22 mouse cellular contexts compared by ENCODE assay signal in the genomic region with DNA sequence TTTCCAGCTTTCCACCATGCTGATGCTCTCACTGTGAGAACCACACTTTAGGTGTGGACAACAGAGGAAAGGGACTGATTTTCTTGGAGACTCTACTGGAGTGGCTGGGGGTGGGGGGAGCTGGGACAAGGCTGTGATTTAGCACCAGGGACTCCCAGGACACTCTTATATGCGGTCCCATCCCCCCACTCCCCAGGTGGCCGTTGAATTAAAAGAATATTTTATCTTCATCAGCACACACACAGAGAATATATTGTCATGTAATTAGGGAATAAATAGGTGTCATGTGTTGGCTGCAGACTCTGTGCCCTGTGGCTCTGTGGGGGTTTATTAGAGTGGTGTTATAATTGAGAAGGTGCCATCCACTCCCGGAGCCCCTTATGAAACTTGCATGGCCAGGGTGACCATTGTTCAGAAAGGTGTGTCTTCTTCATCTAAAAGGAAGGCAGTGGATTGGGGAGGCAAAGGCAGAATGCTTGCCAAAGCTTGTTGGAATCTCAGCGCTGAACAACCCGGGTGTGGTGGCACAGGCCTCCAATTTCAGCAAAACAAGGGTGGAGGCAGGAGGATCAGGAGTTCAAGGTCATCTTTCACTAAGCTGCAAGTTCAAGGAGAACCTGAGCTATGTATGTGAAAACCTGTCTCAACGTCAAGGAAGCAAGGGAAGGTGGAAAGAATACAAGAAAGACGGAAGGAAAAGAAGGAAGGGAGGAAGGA. TPM values are rescaled to one million over a fixed set of nuclear protein-coding genes. Genes with fewer than 3 reads are reported as not detected.
A peak's percentile ranks its signal among the peaks of the same experiment; 100 is the strongest.
DNase-seq lines count a peak whose midpoint lies in the region; ATAC-seq and TF ChIP-seq lines count a peak whose summit lies in the region.
"Had no signal": no experiment of that assay in that cellular context is flagged by ENCODE, and none has a peak within 500 bp of the region (broad histone marks: within the 10 kb centered on the region; RNA-seq: fewer than 3 reads in every experiment).

No protein-coding gene starts in this region.

- in situ Hi-C loops in ES-E14 (cut with MboI; ENCODE audit: low sequenced_read_pairs in 2 of 2, unreplicated experiment in 2 of 2): loop anchor here in 1 of 2 experiments (10.0 kb wide), 1 partner anchor 1245 kb away; the partner anchor contains the start of gene Skor1

- no peak for TF ChIP-seq POLR2A in ES-Bruce4 (IDR thresholded peaks at IDR 0.05; ENCODE audit: insufficient read depth, low read length)

- H3K27ac ChIP-seq in ES-Bruce4 (ENCODE audit: insufficient read depth, low read length): no peak overlapping the region
- H3K27ac ChIP-seq in ES-E14 (ENCODE audit: insufficient read depth, low read depth, low read length, poor library complexity, severe bottlenecking): peak overlapping the region; percentile 45; the same call in 1 of the 2 replicates
- no peak overlapping the region for H3K27ac ChIP-seq in hindbrain, embryonic 16.5 days (ENCODE audit: low read depth, low read length)
- no peak overlapping the region for H3K27ac ChIP-seq in intestine, embryonic 16.5 days (ENCODE audit: low read length)
- H3K27ac ChIP-seq: embryonic facial prominence, embryonic 13.5 days; embryonic facial prominence, embryonic 15.5 days; forebrain, embryonic 10.5 days; forebrain, embryonic 12.5 days had no signal

- no peak for DNase-seq in ES-E14 (ENCODE audit: low read depth, low spot score)
- peak; percentile 60 for DNase-seq in ZHBTc4 (ENCODE audit: low read depth, low spot score)
- DNase-seq in cerebellum, adult 11 months: no peak
- DNase-seq: adrenal gland, adult 2 months; adrenal gland, postnatal 10 days; adrenal gland, postnatal 25 days; cerebellum, adult 11-12 months; cerebellum, adult 2 months; cerebellum, adult 9-10 months; cerebellum, postnatal 14 days; cerebellum, postnatal 36 days; embryo, embryonic 11 days had no signal

- no peak overlapping the region for H3K4me3 ChIP-seq in ES-Bruce4 (ENCODE audit: low read depth, low read length)
- no peak overlapping the region for H3K4me3 ChIP-seq in ES-E14 (ENCODE audit: insufficient read depth in 1 of 2, low read depth in 1 of 2, low read length in 2 of 2, poor library complexity in 1 of 2, severe bottlenecking in 1 of 2)
- H3K4me3 ChIP-seq in hindbrain, embryonic 16.5 days (ENCODE audit: low read length): no peak overlapping the region
- H3K4me3 ChIP-seq in intestine, embryonic 16.5 days (ENCODE audit: low read length): no peak overlapping the region
- H3K4me3 ChIP-seq: embryonic facial prominence, embryonic 13.5 days; embryonic facial prominence, embryonic 15.5 days; erythroblast, embryonic 14.5 days; forebrain, embryonic 10.5 days; forebrain, embryonic 12.5 days had no signal

- no peak for TF ChIP-seq CTCF in ES-Bruce4 (IDR thresholded peaks at IDR 0.05; ENCODE audit: low read depth, low read length)

- no peak for ATAC-seq in hindbrain, embryonic 16.5 days
- ATAC-seq in intestine, embryonic 16.5 days: no peak
- ATAC-seq: forebrain, embryonic 14.5 days; forebrain, embryonic 16.5 days had no signal

- peak; percentile 76 for TF ChIP-seq EP300 in ES-Bruce4 (IDR thresholded peaks at IDR 0.05; ENCODE audit: insufficient read depth, low read depth, low read length)

- no peaks in the 10 kb centered on the region for H3K36me3 ChIP-seq in ES-Bruce4 (ENCODE audit: control insufficient read depth, insufficient read depth, low read length, poor library complexity, severe bottlenecking)
- no peaks in the 10 kb centered on the region; the same call in 1 of the 2 replicates for H3K36me3 ChIP-seq in ES-E14 (ENCODE audit: control insufficient read depth, insufficient read depth, low read length, poor library complexity, severe bottlenecking)
- no peaks in the 10 kb centered on the region for H3K36me3 ChIP-seq in hindbrain, embryonic 16.5 days (ENCODE audit: control insufficient read depth, insufficient read depth, low read length)
- H3K36me3 ChIP-seq in intestine, embryonic 16.5 days (ENCODE audit: control insufficient read depth, insufficient read depth, low read length): no peaks in the 10 kb centered on the region
- H3K36me3 ChIP-seq: embryonic facial prominence, embryonic 13.5 days; embryonic facial prominence, embryonic 15.5 days; forebrain, embryonic 10.5 days; forebrain, embryonic 12.5 days had no signal

- peaks cover 16% of the 10 kb centered on the region for H3K27me3 ChIP-seq in ES-Bruce4 (ENCODE audit: control insufficient read depth, insufficient read depth, low read length, poor library complexity, severe bottlenecking)
- H3K27me3 ChIP-seq in hindbrain, embryonic 16.5 days (replicated peaks; ENCODE audit: control insufficient read depth, insufficient read depth, low read length): peaks cover 6% of the 10 kb centered on the region
- H3K27me3 ChIP-seq in intestine, embryonic 16.5 days (replicated peaks; ENCODE audit: control insufficient read depth, insufficient read depth, low read length): peaks cover 32% of the 10 kb centered on the region

- H3K4me1 ChIP-seq in ES-Bruce4 (ENCODE audit: control insufficient read depth, insufficient read depth, low read length) (peaks cover 7% of the 10 kb centered on the region), ES-E14 (ENCODE audit: control insufficient read depth in 2 of 2, insufficient read depth in 2 of 2, low read length in 2 of 2, poor library complexity in 1 of 2) (peaks cover 11 to 32% of the 10 kb centered on the region in 2 experiments)
- H3K4me1 ChIP-seq in hindbrain, embryonic 16.5 days (ENCODE audit: control insufficient read depth, insufficient read depth, low read depth, low read length): peaks cover 19% of the 10 kb centered on the region
- peaks cover 11% of the 10 kb centered on the region; the same call in 1 of the 2 replicates for H3K4me1 ChIP-seq in intestine, embryonic 16.5 days (ENCODE audit: control insufficient read depth, insufficient read depth, low read length)

- WGBS in hindbrain, embryonic 16.5 days: 62% methylated on average over 7 of the region's 7 CpGs
- WGBS in intestine, embryonic 16.5 days: 61% methylated on average over 7 of the region's 7 CpGs

- H3K4me2 ChIP-seq in hindbrain, embryonic 16.5 days (ENCODE audit: low read length): no peak overlapping the region
- no peak overlapping the region for H3K4me2 ChIP-seq in intestine, embryonic 16.5 days (ENCODE audit: low read depth, low read length)
- H3K4me2 ChIP-seq: embryonic facial prominence, embryonic 13.5 days; embryonic facial prominence, embryonic 15.5 days; forebrain, embryonic 12.5 days had no signal

- H3K9ac ChIP-seq in ES-Bruce4 (ENCODE audit: low read depth, poor library complexity, severe bottlenecking) (no peak overlapping the region), ES-E14 (ENCODE audit: insufficient read depth, low read depth, low read length, poor library complexity, severe bottlenecking) (no peak overlapping the region)
- H3K9ac ChIP-seq in hindbrain, embryonic 16.5 days (ENCODE audit: low read depth, low read length): no peak overlapping the region
- H3K9ac ChIP-seq in intestine, embryonic 16.5 days (ENCODE audit: low read depth, low read length): no peak overlapping the region
- H3K9ac ChIP-seq: embryonic facial prominence, embryonic 13.5 days; embryonic facial prominence, embryonic 15.5 days; forebrain, embryonic 12.5 days had no signal

- no peaks in the 10 kb centered on the region for H3K9me3 ChIP-seq in ES-Bruce4 (replicated peaks; ENCODE audit: control insufficient read depth, insufficient read depth, low read length, poor library complexity, severe bottlenecking)
- no peaks in the 10 kb centered on the region for H3K9me3 ChIP-seq in ES-E14 (ENCODE audit: control insufficient read depth, insufficient read depth, low read depth, low read length)
- no peaks in the 10 kb centered on the region for H3K9me3 ChIP-seq in hindbrain, embryonic 16.5 days (ENCODE audit: control insufficient read depth, low read length)
- no peaks in the 10 kb centered on the region for H3K9me3 ChIP-seq in intestine, embryonic 16.5 days (ENCODE audit: control insufficient read depth, low read length)
- H3K9me3 ChIP-seq: embryonic facial prominence, embryonic 13.5 days; embryonic facial prominence, embryonic 15.5 days; forebrain, embryonic 10.5 days; forebrain, embryonic 12.5 days had no signal

TF ChIP-seq in ES-E14, 5 proteins besides CTCF, POLR2A, EP300 and RAD21:
- TF ChIP-seq HCFC1 (IDR thresholded peaks at IDR 0.05; ENCODE audit: borderline replicate concordance, insufficient read depth, low read length) (no peak), MAFK (IDR thresholded peaks at IDR 0.05; ENCODE audit: insufficient read depth, low read depth, low read length) (no peak), CHD2 (IDR thresholded peaks at IDR 0.05; ENCODE audit: low read depth, low read length) (no peak)
TF ChIP-seq in ES-E14: peak in this region for 0.

RNA-seq across cellular contexts. Expression of gene Megf11, which starts 4.3 kb away (rescaled TPM):
- polyA plus RNA-seq in ES-Bruce4 (2011; ENCODE audit: insufficient read depth, insufficient read length, low read depth, missing spikeins): 0.40 and 0.94 TPM in 2 replicates
- total RNA-seq in ES-E14 (2012; rRNA removed): 7.5 and 12.5 TPM in 2 replicates
- polyA plus RNA-seq in hindbrain, embryonic 16.5 days (2015; fragmentation: Nextera tagmentation; extraction: Ambion mirVana): 20.0 and 20.2 TPM in 2 replicates
- polyA plus RNA-seq in intestine, embryonic 16.5 days (2015; fragmentation: Nextera tagmentation; extraction: Ambion mirVana): 0.71 and 0.76 TPM in 2 replicates
- polyA plus RNA-seq: erythroblast, embryonic 14.5 days had no signal

RNA-seq across cellular contexts. Expression of gene Dis3l, which starts 48.6 kb away (rescaled TPM):
- 9.3 and 10.4 TPM in 2 replicates for polyA plus RNA-seq in ES-Bruce4 (2011; ENCODE audit: insufficient read depth, insufficient read length, low read depth, missing spikeins)
- total RNA-seq in ES-E14 (2012; rRNA removed): 10.1 and 11.2 TPM in 2 replicates
- polyA plus RNA-seq in hindbrain, embryonic 16.5 days (2015; fragmentation: Nextera tagmentation; extraction: Ambion mirVana): 20.0 and 22.7 TPM in 2 replicates
- polyA plus RNA-seq in intestine, embryonic 16.5 days (2015; fragmentation: Nextera tagmentation; extraction: Ambion mirVana): 20.3 and 21.4 TPM in 2 replicates

Comparison
In these comparisons a context has a peak if more than half of its experiments do, and no peak if none do; other contexts are left out.
1. RNA of gene Megf11, which starts 4.3 kb away (polyA plus RNA-seq): 20.0 to 20.2 TPM in hindbrain, embryonic 16.5 days; 0.40 to 0.94 TPM in ES-Bruce4 and 0.71 to 0.76 TPM in intestine, embryonic 16.5 days; every median in the first group is over 10 times any median in the second.